Mouse (Mus musculus) stomach, postnatal 0 days (tissue): ENCODE results near the gene Olfr711. TPM values are rescaled to one million over a fixed set of nuclear protein-coding genes. Genes with fewer than 3 reads are reported as not detected.
A peak's percentile ranks its signal among the peaks of the same experiment; 100 is the strongest.
"Not testable (repeated sequence)": the region's sequence is repeated elsewhere in the genome, so short reads cannot be mapped to it uniquely, and the experiment has no call there.

Experiments
- ATAC-seq: fragments of 200-750 bp; cut with Nextera tagmentation; 2 replicates; pipeline ENCODE4 v1.8.0; 2017; ENCODE audit not compliant: low FRiP score, low TSS enrichment
- DNase-seq: peaks from one replicate; pipeline ENCODE4 v3.0.0-alpha.2; 2016; ENCODE audit warnings: low spot score
- H3K27ac ChIP-seq: fragments of 300-500 bp; sonication (generic); replicated peaks from 2 replicates; pipeline ENCODE4 v1.5.1; 2014; ENCODE audit warnings: mild to moderate bottlenecking, control low read depth
- H3K27me3 ChIP-seq: fragments of 300-500 bp; sonication (generic); 2 replicates; pipeline ENCODE4 v1.6.1; 2014; ENCODE audit warnings: low read length; ENCODE audit not compliant: control insufficient read depth, insufficient read depth
- H3K36me3 ChIP-seq: fragments of 300-500 bp; sonication (generic); 2 replicates; pipeline ENCODE4 v1.6.1; 2014; ENCODE audit warnings: low read length, mixed read lengths; ENCODE audit not compliant: control insufficient read depth, insufficient read depth
- H3K4me1 ChIP-seq: fragments of 300-500 bp; sonication (generic); replicated peaks from 2 replicates; pipeline ENCODE4 v1.6.1; 2014; ENCODE audit warnings: antibody characterized with exemption; ENCODE audit not compliant: control insufficient read depth, insufficient read depth
- H3K4me2 ChIP-seq: fragments of 300-500 bp; sonication (generic); replicated peaks from 2 replicates; pipeline ENCODE4 v1.6.1; 2014; ENCODE audit warnings: low read depth, mild to moderate bottlenecking, control low read depth, moderate library complexity
- H3K4me3 ChIP-seq: fragments of 300-500 bp; sonication (generic); 2 replicates; pipeline ENCODE4 v1.5.1; 2014; ENCODE audit warnings: low read depth, low read length, control low read depth
- H3K9ac ChIP-seq: fragments of 300-500 bp; sonication (generic); 2 replicates; pipeline ENCODE4 v1.6.1; 2014; ENCODE audit warnings: mild to moderate bottlenecking, low read length, control low read depth, mixed read lengths
- H3K9me3 ChIP-seq: fragments of 300-500 bp; sonication (generic); 2 replicates; pipeline ENCODE4 v1.6.1; 2016; ENCODE audit warnings: low read length; ENCODE audit not compliant: control insufficient read depth
- CTCF ChIP-seq: IDR thresholded peaks from 2 replicates; pipeline ENCODE4 v1.5.1; 2016; ENCODE audit warnings: antibody characterized with exemption, low read depth, mild to moderate bottlenecking, moderate library complexity
- EP300 ChIP-seq: optimal IDR thresholded peaks from 2 replicates; pipeline ENCODE3; 2016; ENCODE audit warnings: antibody characterized with exemption
- WGBS: fragments of 180-500 bp; shearing (Covaris S2); extraction: QIAGEN DNeasy Blood & Tissue Kit; methylation state at CpG from one replicate; pipeline ENCODE4 v1.1.7; 2014; 5-methylcytosine and 5-hydroxymethylcytosine counted together
- polyA plus RNA-seq: library from polyadenylated mRNA; unstranded; fragments of >200 nt; fragmentation: Nextera tagmentation; extraction: Ambion mirVana; gene quantifications from 2 replicates; pipeline ENCODE4 v1.2.1, GENCODE M21; 2015

Gene Olfr711
- not detected in 2 replicates for polyA plus RNA-seq

DNA sequence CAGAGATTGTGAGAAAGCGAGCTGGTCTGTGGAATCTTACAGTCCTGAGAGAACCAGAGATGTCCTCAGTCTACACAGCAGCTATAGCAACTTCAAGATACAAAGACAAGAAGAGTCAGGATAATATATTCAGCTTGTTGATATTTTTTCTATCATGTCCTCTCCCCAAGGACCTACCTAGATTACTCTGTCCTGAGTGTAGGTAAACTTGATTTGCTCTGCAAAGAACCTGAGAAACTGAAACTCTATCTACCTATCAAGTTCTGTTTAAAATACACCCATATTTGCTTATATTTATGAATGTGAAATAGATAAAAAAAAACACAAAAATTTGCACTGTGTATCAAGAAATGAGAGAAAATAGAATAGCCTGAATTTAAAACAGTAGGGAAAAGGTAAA is at the start of gene Olfr711:
TSS of gene Olfr711 (minus strand) at position 101 of the 400 bp plus-strand sequence.
- no peak within 1 kb of the TSS for H3K4me2 ChIP-seq
- no peak within 1 kb of the TSS for H3K4me3 ChIP-seq
- 37% methylated on average over 1 of the region's 1 CpGs for WGBS
- no peaks in the 10 kb centered on the region for H3K27me3 ChIP-seq
- H3K27ac ChIP-seq: no peak within 1 kb of the TSS
- ATAC-seq (no peak), DNase-seq (no peak)
- no peaks in the 10 kb centered on the region for H3K36me3 ChIP-seq
- no peaks in the 10 kb centered on the region for H3K9me3 ChIP-seq
- no peak within 1 kb of the TSS for H3K9ac ChIP-seq
- no peaks in the 10 kb centered on the region for H3K4me1 ChIP-seq
- TF ChIP-seq CTCF (no peak), EP300 (no peak)

DNA sequence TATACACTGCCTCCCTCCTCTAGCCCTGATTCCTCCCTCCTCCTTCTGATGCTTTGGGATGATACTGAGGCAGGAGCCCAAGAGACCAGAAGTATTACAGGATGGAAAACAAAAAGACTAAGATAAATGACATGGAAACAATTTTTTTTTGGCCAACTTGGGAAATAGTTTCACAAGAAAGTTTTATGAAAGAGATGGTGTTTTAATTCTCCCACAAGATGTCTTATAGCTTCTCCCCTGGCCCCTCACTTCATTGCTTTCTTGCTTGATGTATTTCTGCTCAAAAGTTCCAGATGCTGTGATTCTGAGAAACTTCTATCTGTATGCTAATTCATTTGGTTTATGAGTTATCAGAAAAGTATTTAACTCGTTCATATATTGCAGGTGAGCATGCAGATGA is 30.7 kb upstream of the Olfr711 start, which contains the start of gene Olfr2:
TSS of gene Olfr2 (minus strand) at position 101 of the 400 bp plus-strand sequence.
- Histone ChIP-seq H3K4me1 (no peaks in the 10 kb centered on the region), H3K36me3 (no peaks in the 10 kb centered on the region), H3K27ac (no peak within 1 kb of the TSS), H3K27me3 (no peaks in the 10 kb centered on the region), H3K4me3 (no peak within 1 kb of the TSS), H3K9ac (no peak within 1 kb of the TSS), H3K4me2 (no peak within 1 kb of the TSS), H3K9me3 (no peaks in the 10 kb centered on the region)
- TF ChIP-seq EP300 (no peak), CTCF (no peak)
- 50% methylated on average over 1 of the region's 1 CpGs for whole genome bisulfite sequencing
- ATAC-seq: no peak
- no peak for DNase-seq

DNA sequence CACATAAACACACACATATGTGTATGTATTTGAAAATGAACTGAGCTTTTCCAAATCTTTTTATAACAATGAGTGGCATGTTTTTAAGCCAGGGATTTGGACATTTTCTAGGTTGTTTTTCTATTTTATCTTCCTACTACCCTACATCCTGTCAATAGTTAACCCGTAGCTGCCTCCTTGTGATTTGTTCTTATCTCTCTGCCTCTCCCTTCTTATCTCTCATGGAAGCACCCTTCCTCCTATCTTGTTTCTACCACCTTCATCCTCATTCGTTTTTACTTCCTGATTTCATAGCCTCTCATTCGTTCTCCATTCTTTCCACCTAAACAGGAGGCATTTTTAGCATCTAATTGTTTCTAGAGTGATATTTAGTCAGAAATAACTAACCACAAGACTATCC is 28.9 kb upstream of the Olfr711 start:
- Histone ChIP-seq H3K4me2 (no peak overlapping the region), H3K27ac (no peak overlapping the region), H3K27me3 (no peaks in the 10 kb centered on the region), H3K9ac (no peak overlapping the region), H3K36me3 (no peaks in the 10 kb centered on the region), H3K4me3 (no peak overlapping the region), H3K4me1 (no peaks in the 10 kb centered on the region), H3K9me3 (no peaks in the 10 kb centered on the region)
- ATAC-seq (no peak), DNase-seq (no peak)
- WGBS: 44% methylated on average over 3 of the region's 3 CpGs
- TF ChIP-seq CTCF (no peak), EP300 (no peak)

DNA sequence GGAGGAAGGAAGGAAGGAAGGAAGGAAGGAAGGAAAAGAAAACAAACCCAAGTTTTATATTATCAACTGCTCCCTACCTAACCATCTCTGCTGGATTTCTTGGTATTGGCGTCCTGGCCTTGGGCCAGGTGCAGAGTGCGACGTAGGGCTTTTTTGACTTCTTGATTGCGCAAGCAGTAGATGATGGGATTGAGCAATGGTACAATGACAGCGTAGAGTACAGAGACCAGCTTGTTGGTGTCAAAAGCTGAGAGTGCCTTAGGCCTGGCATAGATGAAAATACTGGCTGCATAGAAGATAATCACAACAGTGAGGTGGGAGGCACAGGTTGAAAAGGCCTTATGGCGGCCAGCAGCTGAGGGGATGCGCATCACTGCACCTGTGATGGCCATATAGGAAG is 25.5 kb upstream of the Olfr711 start:
- no peak overlapping the region for H3K4me3 ChIP-seq
- ATAC-seq (no peak), DNase-seq (no peak)
- H3K4me2 ChIP-seq: no peak overlapping the region
- TF ChIP-seq CTCF: no peak
- TF ChIP-seq EP300: no peak
- H3K9ac ChIP-seq: no peak overlapping the region
- H3K27ac ChIP-seq: no peak overlapping the region
- no peaks in the 10 kb centered on the region for H3K4me1 ChIP-seq
- no peaks in the 10 kb centered on the region for H3K9me3 ChIP-seq
- 90% methylated on average over 7 of the region's 7 CpGs for WGBS
- no peaks in the 10 kb centered on the region for H3K36me3 ChIP-seq
- H3K27me3 ChIP-seq: no peaks in the 10 kb centered on the region

DNA sequence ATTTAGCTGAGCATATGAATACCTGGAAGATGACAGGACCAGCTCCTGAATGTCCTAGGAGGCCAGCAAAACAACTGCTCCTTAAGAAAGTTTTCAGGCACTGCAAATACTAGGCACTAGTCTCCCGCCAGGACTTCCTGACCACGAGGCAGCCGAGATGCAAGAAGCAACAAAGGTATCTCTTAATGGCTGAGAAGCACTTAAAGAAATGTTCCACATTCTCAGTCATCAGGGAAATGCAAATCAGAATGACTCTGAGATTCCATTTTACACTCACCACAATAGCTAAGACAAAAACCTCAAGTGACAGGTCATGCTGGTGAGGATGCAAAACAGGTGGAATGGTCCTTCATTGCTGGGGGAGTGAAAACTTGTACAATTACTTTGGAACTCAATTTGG is 10.0 kb upstream of the Olfr711 start:
- WGBS: 86% methylated on average over 3 of the region's 3 CpGs
- Histone ChIP-seq H3K9ac (no peak overlapping the region), H3K4me1 (no peaks in the 10 kb centered on the region), H3K27ac (no peak overlapping the region), H3K4me3 (no peak overlapping the region), H3K36me3 (no peaks in the 10 kb centered on the region), H3K4me2 (no peak overlapping the region), H3K9me3 (no peaks in the 10 kb centered on the region), H3K27me3 (no peaks in the 10 kb centered on the region)
- TF ChIP-seq CTCF (no peak), EP300 (no peak)
- no peak for DNase-seq
- no peak for ATAC-seq

DNA sequence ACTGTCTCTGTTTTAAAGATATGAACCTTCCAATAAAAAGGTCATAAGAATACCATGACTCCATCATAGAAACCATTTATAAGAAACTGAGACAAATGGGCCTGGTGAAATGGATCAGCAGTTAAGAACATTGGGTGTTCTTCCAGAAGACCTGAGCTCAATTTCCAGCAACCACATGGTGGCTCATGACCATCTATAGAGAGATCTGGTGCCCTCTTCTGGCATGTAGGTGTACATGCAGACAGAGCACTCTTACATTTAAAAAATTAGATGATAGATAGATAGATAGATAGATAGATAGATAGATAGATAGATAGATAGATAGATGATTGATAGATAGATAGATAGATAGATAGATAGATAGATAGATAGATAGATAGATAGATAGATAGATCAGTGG is 7.8 kb downstream of the Olfr711 start:
- DNase-seq, H3K27ac ChIP-seq, H3K9me3 ChIP-seq, H3K36me3 ChIP-seq, ATAC-seq, H3K4me2 ChIP-seq, H3K27me3 ChIP-seq, H3K4me3 ChIP-seq, H3K9ac ChIP-seq, H3K4me1 ChIP-seq: not testable (repeated sequence)
- peak; percentile 41; the same call in 1 of the 2 replicates for TF ChIP-seq CTCF
